Mouse (Mus musculus) heart, embryonic 16.5 days (tissue): ENCODE measurements around the gene Sh2d1b2. TPM values are rescaled to one million over a fixed set of nuclear protein-coding genes. Genes with fewer than 3 reads are reported as not detected.
"Not testable (repeated sequence)": the region's sequence is repeated elsewhere in the genome, so short reads cannot be mapped to it uniquely, and the experiment has no call there.

ENCODE experiments used
- ATAC-seq: fragments of 200-750 bp; cut with Nextera tagmentation; replicated peaks from 2 replicates; pipeline ENCODE4 v1.8.0; 2017; ENCODE audit warnings: moderate number of reproducible peaks; ENCODE audit not compliant: insufficient read depth, low FRiP score; ENCODE audit errors: extremely low read depth
- H3K27ac ChIP-seq: fragments of 300-500 bp; sonication (generic); 2 replicates; pipeline ENCODE4 v1.5.1; 2014; ENCODE audit warnings: mild to moderate bottlenecking, low read length, control low read depth, moderate library complexity
- H3K27me3 ChIP-seq: fragments of 300-500 bp; sonication (generic); 2 replicates; pipeline ENCODE4 v1.6.1; 2014; ENCODE audit warnings: low read length, mixed read lengths; ENCODE audit not compliant: control insufficient read depth, insufficient read depth
- H3K36me3 ChIP-seq: fragments of 300-500 bp; sonication (generic); 2 replicates; pipeline ENCODE4 v1.6.1; 2014; ENCODE audit not compliant: control insufficient read depth, insufficient read depth
- H3K4me1 ChIP-seq: fragments of 300-500 bp; sonication (generic); 2 replicates; pipeline ENCODE4 v1.6.1; 2014; ENCODE audit warnings: low read length, mixed read lengths; ENCODE audit not compliant: control insufficient read depth, insufficient read depth
- H3K4me2 ChIP-seq: fragments of 300-500 bp; sonication (generic); 2 replicates; pipeline ENCODE4 v1.6.1; 2014; ENCODE audit warnings: low read depth, mild to moderate bottlenecking, control low read depth, low read length
- H3K4me3 ChIP-seq: fragments of 300-500 bp; sonication (generic); 2 replicates; pipeline ENCODE4 v1.5.1; 2014; ENCODE audit warnings: mild to moderate bottlenecking, control low read depth, low read length
- H3K9ac ChIP-seq: fragments of 300-500 bp; sonication (generic); 2 replicates; pipeline ENCODE4 v1.6.1; 2014; ENCODE audit warnings: low read length, control low read depth
- H3K9me3 ChIP-seq: fragments of 300-500 bp; sonication (generic); replicated peaks from 2 replicates; pipeline ENCODE4 v1.6.1; 2016; ENCODE audit warnings: low read length; ENCODE audit not compliant: control insufficient read depth
- WGBS: fragments of 180-500 bp; shearing (Covaris S2); extraction: QIAGEN DNeasy Blood & Tissue Kit; methylation state at CpG from one replicate; pipeline ENCODE4 v1.1.7; 2014; 5-methylcytosine and 5-hydroxymethylcytosine counted together
- polyA plus RNA-seq: library from polyadenylated mRNA; unstranded; fragments of >200 nt; fragmentation: Nextera tagmentation; extraction: Ambion mirVana; gene quantifications from 2 replicates; pipeline ENCODE4 v1.2.1, GENCODE M21; 2015

Sh2d1b2 gene
- polyA plus RNA-seq, result not detected in 2 replicates

DNA sequence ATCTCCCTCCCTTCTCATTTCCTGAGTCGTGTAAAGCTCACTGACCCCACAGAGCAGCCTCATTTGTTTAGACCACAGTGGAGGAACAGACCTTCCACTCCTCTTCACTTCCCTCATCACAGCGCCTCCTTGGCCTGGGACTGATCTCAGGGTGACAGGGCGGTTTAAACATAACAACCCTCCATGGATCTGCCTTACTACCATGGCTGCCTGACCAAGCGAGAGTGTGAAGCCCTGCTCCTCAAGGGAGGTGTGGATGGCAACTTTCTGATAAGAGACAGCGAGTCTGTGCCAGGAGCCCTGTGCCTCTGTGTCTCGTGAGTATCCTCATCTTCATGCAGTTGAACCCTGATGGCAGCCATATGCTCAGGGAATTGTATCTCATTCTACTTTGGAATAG lies at the start of gene Sh2d1b2:
Sh2d1b2 (plus strand) TSS at position 62 of the 400 bp plus-strand sequence.
- WGBS, result 46% methylated on average over 5 of the region's 6 CpGs
- not testable (repeated sequence) for H3K9ac ChIP-seq, H3K27ac ChIP-seq, H3K27me3 ChIP-seq, H3K9me3 ChIP-seq, H3K36me3 ChIP-seq, H3K4me2 ChIP-seq, H3K4me1 ChIP-seq, H3K4me3 ChIP-seq, ATAC-seq

DNA sequence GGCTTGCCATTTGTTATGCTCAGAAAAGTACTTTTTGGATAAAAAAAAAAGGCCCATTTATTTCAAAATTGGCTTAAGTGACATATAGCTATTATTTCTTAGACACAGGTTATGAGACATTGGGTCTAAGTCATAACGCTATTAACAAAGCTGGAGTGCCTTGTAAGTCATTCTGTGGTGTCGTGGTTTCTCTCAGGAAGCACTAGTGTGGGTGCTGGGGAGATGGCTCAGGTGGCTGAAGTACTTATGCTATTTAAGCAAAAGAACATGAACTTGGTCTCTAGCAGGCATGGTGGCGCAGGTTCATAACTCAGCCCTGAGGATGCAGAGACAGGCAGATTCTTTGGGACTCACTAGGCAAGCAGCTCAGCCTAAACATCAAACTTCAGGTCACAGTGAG lies 47.4 kb upstream of the Sh2d1b2 start:
- H3K4me2 ChIP-seq, result no peak overlapping the region
- H3K4me3 ChIP-seq, result no peak overlapping the region
- no peaks in the 10 kb centered on the region for H3K4me1 ChIP-seq
- H3K27ac ChIP-seq, result no peak overlapping the region
- 86% methylated on average over 3 of the region's 3 CpGs for WGBS
- H3K27me3 ChIP-seq, result no peaks in the 10 kb centered on the region
- H3K9me3 ChIP-seq, result no peaks in the 10 kb centered on the region
- no peak overlapping the region for H3K9ac ChIP-seq
- no peaks in the 10 kb centered on the region for H3K36me3 ChIP-seq
- no peak for ATAC-seq

DNA sequence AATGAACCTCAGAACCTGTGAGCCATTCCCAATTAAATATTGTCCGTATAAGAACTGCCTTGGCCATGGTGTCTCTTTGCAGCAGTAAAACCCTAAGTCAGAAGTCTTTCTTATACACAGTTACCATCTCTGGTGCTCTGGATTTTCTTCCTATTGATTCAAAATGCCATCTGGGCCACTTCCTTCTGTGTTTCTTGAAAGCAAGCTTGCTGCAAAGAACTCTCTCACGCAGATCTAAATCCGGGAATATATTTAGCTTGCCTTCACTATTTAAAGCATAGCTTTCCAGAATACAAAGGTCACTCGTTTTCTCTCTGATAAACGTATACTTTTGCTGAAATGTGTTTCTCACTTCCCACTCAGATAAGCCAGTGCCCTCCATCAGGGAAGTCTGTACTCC lies 46.0 kb upstream of the Sh2d1b2 start:
- no peaks in the 10 kb centered on the region for H3K36me3 ChIP-seq
- H3K4me2 ChIP-seq, result no peak overlapping the region
- H3K9ac ChIP-seq, result no peak overlapping the region
- 59% methylated on average over 5 of the region's 5 CpGs for WGBS
- no peak for ATAC-seq
- no peaks in the 10 kb centered on the region for H3K9me3 ChIP-seq
- no peak overlapping the region for H3K4me3 ChIP-seq
- H3K27ac ChIP-seq, result no peak overlapping the region
- no peaks in the 10 kb centered on the region for H3K27me3 ChIP-seq
- no peaks in the 10 kb centered on the region for H3K4me1 ChIP-seq

DNA sequence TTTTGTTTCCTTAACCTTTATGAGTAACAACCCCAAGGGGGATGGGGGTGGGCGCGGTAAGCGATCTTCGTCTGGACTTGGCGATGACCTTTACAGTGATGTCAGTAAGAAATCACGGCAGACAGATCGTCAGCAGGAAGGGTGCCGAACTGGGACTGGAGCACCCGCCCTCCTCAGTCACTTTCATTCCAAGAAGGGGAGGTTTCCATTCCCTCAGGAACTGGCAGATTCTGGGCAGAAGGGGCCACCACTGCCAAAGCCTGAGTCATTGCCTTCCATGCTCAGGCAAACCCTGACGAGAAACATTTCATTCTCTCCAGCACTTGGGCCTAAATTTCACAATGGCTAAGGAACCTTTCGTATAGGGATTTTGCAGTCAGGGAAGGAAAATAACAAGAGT lies 43.9 kb upstream of the Sh2d1b2 start:
- no peak for ATAC-seq
- H3K9ac ChIP-seq, result no peak overlapping the region
- H3K9me3 ChIP-seq, result no peaks in the 10 kb centered on the region
- no peaks in the 10 kb centered on the region for H3K4me1 ChIP-seq
- no peak overlapping the region for H3K4me3 ChIP-seq
- H3K27me3 ChIP-seq, result no peaks in the 10 kb centered on the region
- WGBS, result 56% methylated on average over 11 of the region's 11 CpGs
- peaks cover 12% of the 10 kb centered on the region for H3K36me3 ChIP-seq
- no peak overlapping the region for H3K27ac ChIP-seq
- H3K4me2 ChIP-seq, result no peak overlapping the region

DNA sequence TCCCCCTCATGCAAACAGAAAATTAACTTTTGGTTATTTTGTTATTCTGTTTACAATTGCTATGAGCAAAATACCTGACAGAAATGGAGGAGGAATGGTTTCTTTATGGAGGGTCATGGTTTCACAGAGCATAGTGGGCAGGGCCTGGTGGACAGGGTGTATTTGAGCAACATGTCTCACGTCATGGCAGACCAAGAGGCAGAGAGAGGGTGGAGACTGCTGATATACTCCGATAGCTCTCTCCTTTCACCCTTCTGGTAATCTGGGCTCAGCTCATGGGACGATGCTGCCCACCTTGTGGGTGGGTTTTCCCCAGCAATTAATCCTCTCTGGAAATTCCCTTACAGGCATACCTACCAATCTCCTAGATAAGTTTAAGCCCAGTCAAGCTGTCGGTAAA lies 42.3 kb upstream of the Sh2d1b2 start:
- WGBS, result 46% methylated on average over 4 of the region's 4 CpGs
- Histone ChIP-seq H3K4me1 (no peaks in the 10 kb centered on the region), H3K9me3 (no peaks in the 10 kb centered on the region), H3K36me3 (peaks cover 24% of the 10 kb centered on the region), H3K9ac (no peak overlapping the region), H3K27me3 (no peaks in the 10 kb centered on the region), H3K4me3 (no peak overlapping the region), H3K27ac (no peak overlapping the region), H3K4me2 (no peak overlapping the region)
- no peak for ATAC-seq

DNA sequence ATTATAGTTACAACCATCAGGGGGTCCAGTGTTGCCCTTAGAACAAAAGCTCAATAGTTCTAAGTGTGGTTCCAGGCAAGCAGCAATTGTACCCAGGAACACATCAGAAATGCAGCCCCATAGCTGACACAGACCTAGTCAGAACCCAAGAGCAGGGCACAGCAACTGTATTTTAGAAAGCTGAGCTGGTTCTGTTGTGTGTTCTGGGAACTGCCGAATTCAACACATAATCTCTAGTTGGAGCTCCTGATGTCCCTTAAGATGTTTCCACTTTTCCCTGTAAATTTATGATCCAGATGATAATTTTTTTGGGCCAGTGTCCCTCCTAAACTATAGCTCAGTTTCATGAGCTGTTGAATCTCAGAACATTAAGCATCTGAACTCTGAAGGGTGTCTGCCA lies 40.6 kb upstream of the Sh2d1b2 start:
- Histone ChIP-seq H3K4me3 (no peak overlapping the region), H3K4me2 (no peak overlapping the region), H3K27me3 (no peaks in the 10 kb centered on the region), H3K9ac (no peak overlapping the region), H3K4me1 (no peaks in the 10 kb centered on the region), H3K27ac (no peak overlapping the region), H3K36me3 (peaks cover 32% of the 10 kb centered on the region), H3K9me3 (no peaks in the 10 kb centered on the region)
- 95% methylated on average over 1 of the region's 1 CpGs for WGBS
- ATAC-seq, result no peak

DNA sequence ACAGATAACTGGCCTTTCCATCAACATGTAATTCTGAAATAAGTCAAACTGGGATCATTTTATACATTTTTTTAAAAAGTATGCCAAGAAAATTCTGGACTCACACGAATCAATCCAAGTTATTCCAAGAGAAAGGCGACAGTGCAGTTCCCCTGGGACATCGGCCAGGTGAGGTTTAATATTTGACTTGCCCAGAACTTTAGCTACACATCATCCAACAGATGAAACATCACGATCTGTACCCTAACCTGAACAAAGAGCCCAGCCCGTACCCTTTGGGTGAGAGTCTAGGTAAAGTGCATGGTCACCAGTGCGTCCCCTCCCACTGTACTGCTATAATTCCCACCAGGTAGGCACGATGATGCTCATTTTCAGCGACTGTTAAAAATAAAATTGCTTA lies 36.3 kb upstream of the Sh2d1b2 start:
- H3K9ac ChIP-seq, result no peak overlapping the region
- H3K27me3 ChIP-seq, result no peaks in the 10 kb centered on the region
- H3K4me3 ChIP-seq, result no peak overlapping the region
- no peaks in the 10 kb centered on the region for H3K9me3 ChIP-seq
- no peaks in the 10 kb centered on the region for H3K4me1 ChIP-seq
- peaks cover 46% of the 10 kb centered on the region for H3K36me3 ChIP-seq
- ATAC-seq, result no peak
- WGBS, result 95% methylated on average over 8 of the region's 8 CpGs
- H3K27ac ChIP-seq, result no peak overlapping the region
- H3K4me2 ChIP-seq, result no peak overlapping the region

DNA sequence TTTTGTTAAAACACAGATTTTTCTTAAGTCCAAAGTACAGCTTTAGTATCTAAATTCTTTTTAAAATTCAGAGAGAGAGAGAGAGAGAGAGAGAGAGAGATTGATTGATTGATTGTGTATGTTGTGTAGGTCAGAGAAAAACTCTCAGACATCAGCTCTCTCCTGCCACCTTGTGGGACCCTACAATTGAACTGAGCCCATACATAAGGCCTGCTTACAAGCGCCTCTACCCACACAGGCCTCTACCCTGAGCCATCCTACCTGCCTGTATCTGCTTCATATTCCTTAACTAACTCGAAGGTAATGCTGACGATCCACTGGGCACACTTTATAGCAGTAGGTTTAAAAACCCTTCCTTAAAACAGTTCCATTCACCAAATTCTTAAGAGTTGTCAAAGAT lies 32.2 kb upstream of the Sh2d1b2 start:
- no peaks in the 10 kb centered on the region for H3K27me3 ChIP-seq
- H3K4me2 ChIP-seq, result no peak overlapping the region
- no peak overlapping the region for H3K27ac ChIP-seq
- H3K4me1 ChIP-seq, result no peaks in the 10 kb centered on the region
- H3K9ac ChIP-seq, result no peak overlapping the region
- H3K4me3 ChIP-seq, result no peak overlapping the region
- no peak for ATAC-seq
- WGBS, result 72% methylated on average over 3 of the region's 3 CpGs
- peaks cover 28% of the 10 kb centered on the region for H3K36me3 ChIP-seq
- H3K9me3 ChIP-seq, result no peaks in the 10 kb centered on the region

DNA sequence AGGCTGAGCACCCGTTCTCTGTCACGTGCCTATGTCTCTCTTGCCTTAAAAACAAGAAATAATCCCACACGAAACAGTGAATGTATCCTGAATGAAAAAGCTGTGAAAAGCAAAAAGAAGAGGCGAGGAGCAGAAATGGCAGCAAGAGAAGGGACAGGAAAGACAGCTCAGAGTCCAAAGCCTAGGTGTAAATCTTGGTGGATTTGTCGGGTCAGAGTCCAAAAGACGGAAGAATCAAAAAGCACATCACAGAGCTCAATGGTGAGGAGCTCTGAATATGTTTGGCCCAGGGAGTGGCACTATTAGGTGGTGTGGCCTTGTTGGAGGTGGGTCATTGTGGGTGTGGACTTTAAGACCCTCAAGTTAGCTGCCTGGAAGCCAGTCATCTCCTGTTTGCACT lies 26.2 kb upstream of the Sh2d1b2 start:
- H3K27me3 ChIP-seq, result no peaks in the 10 kb centered on the region
- H3K36me3 ChIP-seq, result peaks cover 52% of the 10 kb centered on the region
- no peak overlapping the region for H3K4me3 ChIP-seq
- H3K4me2 ChIP-seq, result no peak overlapping the region
- H3K4me1 ChIP-seq, result no peaks in the 10 kb centered on the region
- H3K9ac ChIP-seq, result no peak overlapping the region
- peaks cover 3% of the 10 kb centered on the region for H3K9me3 ChIP-seq
- no peak for ATAC-seq
- 91% methylated on average over 6 of the region's 6 CpGs for WGBS
- no peak overlapping the region for H3K27ac ChIP-seq
